Mouse (Mus musculus): ENCODE measurements at regions not wholly inside any gene's neighbourhood (a gene's known extent, or its start where the extent isn't known, plus 50 kb on each side); places are given as distances from the start of the nearest gene placed in this dataset.
A peak's percentile ranks its signal among the peaks of the same experiment; 100 is the strongest.

DNA sequence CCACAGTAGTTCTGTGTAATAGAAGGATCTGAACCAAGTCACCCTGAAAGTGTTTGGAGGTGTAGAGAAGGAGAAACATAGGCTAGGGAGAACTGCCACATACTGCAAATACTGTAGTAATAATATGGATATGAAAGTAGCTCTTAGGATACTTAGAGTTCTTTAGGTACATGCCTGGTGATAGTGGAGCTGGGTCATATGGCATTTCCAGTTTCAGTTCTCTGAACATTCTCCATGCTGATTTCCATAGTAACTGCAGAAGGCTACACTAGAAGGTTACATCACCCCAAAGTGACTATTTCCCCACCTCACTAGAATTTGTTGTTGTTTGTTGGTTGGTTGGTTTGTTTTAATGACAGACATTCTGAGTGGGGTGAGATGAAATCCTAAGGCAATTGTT is 253.2 kb upstream of the Kdm8 start:
- no peak for DNase-seq (ENCODE audit: low spot score in 2 of 2)
- intact Hi-C loops (cut with DNase I), result no loop called here

DNA sequence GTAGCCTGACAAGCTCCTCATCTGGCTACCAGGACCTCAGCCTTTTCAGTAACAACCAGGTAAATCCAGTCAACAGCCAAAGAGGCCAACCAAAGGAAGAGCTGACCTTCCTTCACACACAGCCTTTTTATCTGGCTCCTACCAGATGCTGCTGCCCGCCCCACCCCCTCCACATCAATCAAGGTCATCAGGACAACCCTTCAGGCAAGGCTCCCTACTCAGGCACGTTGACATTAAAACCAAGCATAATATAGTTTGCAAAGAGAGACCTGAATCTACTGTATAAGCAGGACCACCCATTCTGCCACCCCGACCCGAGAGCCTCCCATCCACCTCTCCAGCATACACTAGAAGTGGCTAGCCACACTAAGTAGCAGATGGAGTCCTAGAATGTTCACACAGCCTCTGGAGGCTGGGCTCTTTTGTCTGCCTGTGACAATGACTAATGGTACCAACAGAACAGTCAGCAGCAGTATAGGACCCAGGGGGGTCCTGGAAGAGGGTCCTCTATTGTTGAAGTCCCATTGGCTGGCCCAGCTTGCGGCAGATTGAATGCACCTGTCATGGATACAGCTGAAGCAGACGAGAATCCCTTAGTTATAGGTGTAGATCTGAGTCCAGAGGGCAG is 233.0 kb upstream of the Kdm8 start:
- no peak for DNase-seq (ENCODE audit: low spot score in 2 of 2)
- intact Hi-C loops (cut with DNase I), result no loop called here

DNA sequence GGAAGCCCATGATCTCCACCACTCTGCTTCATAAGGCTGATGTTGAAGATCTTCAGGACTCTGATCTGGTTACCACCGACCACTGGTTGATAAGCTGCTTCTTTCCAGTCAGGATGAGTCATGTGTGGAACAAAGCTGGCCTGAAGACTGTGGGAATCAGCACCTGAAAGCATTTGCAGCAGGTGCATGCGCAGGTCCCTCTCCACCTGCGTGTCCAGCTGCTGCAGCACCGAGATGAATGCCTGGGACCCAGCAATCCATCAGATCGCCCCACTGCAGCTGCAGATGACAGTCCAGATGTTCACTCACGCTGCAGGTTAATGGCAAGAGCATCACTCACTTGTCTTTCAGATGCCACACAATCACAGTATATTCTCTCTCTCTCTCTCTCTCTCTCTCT is 230.4 kb upstream of the Kdm8 start:
- no peak for DNase-seq (ENCODE audit: low spot score in 2 of 2)
- intact Hi-C loops (cut with DNase I), result no loop called here

DNA sequence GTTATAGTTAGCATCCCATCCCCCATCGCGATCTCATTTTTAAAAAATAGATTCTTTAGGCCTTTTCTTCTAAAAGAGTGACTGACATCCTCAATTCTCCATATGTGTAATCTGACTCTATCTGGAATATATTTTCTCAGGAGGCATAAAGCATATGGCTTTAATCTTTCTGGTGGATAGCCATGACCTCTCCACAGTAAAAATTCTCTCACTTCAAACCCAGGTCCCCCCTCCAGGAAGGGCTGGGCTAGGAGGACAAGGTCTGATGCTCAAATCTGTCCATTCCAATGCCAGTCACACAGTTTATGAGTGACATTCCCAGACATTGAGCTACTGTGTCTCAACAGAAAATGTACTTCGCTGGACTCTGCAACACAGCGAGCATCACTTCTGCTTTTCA is 226.8 kb upstream of the Kdm8 start:
- no peak for DNase-seq (ENCODE audit: low spot score in 2 of 2)
- intact Hi-C loops (cut with DNase I), result no loop called here

DNA sequence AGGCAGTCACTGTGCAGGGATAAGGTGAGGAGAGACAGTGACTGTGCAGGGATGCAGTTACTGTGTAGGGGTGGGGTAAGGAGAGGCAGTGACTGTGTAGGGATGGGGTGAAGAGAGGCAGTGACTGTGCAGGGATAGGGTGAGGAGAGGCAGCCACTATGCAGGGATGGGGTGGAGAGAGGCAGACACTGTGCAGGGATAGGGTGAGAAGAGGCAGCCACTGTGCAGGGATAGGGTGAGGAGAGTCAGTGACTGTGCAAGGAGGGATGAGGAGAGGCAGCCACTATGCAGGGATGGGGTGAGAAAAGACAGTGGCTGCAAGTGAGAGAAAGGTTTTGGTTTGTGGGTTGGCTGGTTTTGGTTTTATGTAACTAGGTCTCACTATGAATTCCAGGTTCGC is 221.8 kb upstream of the Kdm8 start:
- intact Hi-C loops (cut with DNase I), result no loop called here
- DNase-seq (ENCODE audit: low spot score in 2 of 2), result no peak

DNA sequence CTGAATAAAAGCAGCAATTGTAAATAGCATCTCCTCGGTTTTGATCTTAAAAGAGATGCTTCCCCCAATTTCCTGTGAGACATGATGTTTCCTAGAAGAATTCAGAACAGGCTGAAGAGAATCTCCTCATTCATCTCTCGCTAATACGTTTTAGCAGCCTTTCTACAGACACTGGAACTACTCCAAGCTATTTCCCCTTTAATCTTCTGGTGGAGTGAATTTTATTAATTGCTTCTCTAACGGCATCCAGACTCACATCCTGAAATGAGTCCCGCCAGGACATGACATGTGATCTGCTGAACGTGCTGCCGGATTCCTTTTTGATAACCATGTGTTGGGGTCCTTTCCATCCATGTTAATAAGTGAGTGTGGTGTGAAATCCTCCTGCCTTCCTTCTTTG is 209.6 kb upstream of the Kdm8 start:
- DNase-seq (ENCODE audit: low spot score in 2 of 2), result no peak
- intact Hi-C loops (cut with DNase I), result no loop called here

DNA sequence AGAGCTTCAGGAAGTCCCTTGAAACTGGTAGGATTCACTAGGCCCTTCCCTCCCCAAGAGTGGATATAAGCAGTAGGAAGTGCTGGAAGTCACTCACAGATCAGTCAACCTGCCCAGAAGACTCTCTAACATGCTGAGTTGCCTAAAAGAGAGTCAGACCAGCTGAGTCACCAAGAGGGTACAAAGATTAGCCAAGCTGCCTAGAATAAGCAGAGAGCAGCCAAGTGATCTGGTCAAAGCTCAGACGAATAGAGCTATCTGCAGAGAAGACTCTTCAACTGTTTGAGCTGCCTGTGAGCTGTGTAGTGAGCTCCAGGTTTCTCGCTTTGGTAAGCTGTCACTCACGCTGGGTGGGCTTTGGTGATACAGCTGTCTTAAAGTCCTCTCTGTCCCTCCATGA is 207.4 kb upstream of the Kdm8 start:
- DNase-seq (ENCODE audit: low spot score in 2 of 2), result no peak
- intact Hi-C loops (cut with DNase I), result no loop called here

DNA sequence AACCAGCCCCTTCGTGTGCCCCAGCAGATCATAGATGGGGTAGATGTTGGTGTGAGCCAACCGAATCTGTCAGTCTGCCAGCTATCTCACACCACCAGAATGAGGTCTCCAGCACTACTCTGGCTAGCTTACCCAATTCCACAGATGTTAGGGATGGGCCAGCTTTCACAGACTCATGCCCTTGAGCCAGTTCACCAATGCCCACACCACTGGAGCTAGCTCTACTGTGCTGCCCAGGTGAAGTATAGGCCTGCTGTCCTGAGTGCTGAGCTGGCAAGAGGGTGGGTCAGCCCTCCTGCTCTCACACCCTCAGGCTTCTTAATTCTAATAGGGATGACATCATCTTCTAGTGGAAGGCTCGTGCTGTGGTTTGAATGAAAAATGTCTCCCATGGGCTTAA is 201.5 kb upstream of the Kdm8 start:
- intact Hi-C loops (cut with DNase I), result no loop called here
- DNase-seq (ENCODE audit: low spot score in 2 of 2), result no peak

DNA sequence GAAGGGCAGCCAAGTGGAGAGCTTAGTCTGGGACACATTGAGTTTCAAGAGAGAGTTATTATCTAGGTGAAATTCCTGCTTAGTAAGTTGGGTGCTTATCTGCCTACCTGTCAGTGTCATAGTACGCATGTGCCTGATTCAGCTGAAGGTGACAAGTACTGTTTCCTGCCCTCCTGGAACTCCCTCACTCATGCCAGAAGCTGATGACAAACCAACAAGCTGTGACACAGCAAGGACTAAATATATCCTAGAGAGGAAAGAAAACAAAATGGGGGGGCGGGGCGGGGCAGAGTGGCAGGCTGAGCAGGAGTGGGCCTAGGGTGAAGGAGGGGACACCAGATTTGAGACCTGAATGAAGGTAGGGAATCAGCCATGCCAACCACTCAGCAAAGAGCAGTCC is 196.1 kb upstream of the Kdm8 start:
- DNase-seq (ENCODE audit: low spot score in 2 of 2), result no peak
- intact Hi-C loops (cut with DNase I), result no loop called here

DNA sequence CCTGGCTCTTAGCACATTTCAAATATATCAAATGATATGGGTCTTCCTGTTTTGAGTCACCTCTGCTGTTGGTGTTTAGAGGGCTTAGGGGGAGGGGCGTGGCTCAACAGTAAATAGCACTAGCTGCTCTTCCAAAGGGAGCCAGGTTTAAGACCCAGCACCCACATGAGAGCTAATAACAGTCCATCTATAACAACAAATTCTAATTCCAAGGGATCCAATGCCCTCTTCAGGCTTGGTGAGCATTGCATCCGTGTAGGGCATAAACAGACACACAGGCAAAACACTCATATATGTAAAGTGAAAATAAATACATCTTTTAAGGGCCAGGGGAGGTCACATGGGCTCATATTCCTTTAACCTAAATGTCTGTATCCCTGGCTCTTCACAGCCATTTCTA is 194.1 kb upstream of the Kdm8 start:
- DNase-seq (ENCODE audit: low spot score in 2 of 2), result no peak
- intact Hi-C loops (cut with DNase I), result no loop called here

DNA sequence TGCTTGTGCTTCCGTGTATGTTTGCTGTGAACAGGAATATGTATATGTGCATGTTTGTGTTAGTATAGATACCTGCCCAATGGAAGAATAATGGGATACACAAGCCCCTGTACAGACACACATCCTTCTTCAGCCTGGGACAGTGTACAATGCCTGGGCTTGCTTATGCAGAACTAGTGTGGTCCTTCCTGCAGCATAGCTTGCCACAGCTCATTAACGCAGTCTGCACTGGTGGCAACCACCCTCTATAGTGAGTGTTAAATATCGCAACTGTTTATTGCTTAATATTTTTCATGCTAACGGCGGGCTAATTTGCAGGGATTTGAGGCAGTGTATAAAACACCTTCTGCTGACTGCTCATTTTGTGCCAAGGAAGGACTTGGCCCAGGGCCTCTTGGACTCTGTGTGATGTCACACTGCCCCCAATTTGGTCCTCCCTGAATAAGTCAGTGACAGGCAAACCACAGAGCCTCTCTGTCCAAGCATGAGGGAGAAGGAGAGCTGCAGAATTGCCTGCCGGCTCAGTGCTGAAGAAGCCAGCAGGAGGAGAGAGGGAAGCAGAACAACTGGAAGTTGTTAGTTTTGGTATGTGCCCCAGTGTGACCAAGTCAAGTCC is 193.4 kb upstream of the Kdm8 start:
- intact Hi-C loops (cut with DNase I), result no loop called here

DNA sequence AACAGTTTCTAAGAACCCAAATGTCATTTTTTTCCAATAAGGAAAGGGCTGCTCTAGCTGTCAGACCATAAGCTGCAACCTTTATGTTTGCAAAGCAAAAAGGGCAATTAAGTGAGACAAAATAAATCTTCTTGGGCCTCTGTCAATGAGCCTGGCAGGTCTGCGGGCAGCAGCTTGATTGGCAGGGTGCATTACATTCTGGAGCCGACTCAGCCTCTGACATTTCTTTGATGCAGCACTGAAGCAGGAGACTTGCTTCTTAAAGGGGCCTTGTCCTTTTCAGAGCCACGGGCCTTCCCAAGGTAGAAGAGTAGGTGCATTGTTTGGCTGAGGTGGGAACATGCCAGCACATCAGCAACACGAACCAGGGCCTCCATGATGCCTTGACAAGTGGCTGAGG is 190.2 kb upstream of the Kdm8 start:
- intact Hi-C loops (cut with DNase I), result no loop called here
- no peak for DNase-seq (ENCODE audit: low spot score in 2 of 2)

More for the DNA sequence above, 193.4 kb upstream of the Kdm8 start:
- DNase-seq (ENCODE audit: low spot score in 2 of 2), result no peak

DNA sequence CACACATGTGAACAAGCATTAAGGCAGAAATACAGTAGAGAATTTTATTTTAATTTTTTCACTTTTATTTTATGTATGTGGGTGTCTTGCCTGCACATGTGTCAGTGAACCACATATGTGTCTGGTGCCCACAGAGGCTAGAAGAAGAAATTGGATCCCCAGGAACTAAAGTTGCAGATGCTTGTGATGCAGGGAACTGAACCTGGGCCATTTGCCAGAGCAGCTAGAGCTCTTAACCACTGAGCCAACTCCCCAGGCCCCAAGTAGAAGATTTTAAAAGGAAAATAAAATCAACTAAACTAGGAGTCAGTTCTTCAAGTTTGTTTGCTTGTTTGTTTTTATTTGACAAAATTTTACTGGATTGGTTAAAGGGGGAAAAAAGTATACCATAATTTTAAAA is 185.5 kb upstream of the Kdm8 start:
- intact Hi-C loops (cut with DNase I), result no loop called here
- peak in 1 of 2 experiments; percentile 12 for DNase-seq (ENCODE audit: low spot score in 2 of 2)

DNA sequence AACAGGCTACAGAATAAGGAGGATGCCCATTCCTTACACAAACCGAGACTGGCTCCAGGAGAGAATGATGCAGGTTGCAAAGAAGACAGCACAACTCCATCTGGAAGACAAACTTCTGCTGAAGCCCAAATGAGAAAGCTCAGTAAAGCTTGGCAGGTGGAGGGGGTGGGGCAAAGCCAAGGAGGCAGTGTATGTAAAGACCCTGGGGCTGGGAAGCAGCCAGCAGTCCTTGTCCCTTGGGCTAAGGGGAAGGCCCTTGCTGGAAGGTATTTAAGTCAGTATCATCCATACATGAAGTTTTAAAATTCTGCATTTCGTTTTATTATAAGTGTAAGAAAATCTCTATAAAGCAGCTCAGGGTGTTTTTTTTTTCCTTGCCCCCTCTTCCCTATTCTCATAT is 182.3 kb upstream of the Kdm8 start:
- no peak for DNase-seq (ENCODE audit: low spot score in 2 of 2)
- intact Hi-C loops (cut with DNase I), result no loop called here

DNA sequence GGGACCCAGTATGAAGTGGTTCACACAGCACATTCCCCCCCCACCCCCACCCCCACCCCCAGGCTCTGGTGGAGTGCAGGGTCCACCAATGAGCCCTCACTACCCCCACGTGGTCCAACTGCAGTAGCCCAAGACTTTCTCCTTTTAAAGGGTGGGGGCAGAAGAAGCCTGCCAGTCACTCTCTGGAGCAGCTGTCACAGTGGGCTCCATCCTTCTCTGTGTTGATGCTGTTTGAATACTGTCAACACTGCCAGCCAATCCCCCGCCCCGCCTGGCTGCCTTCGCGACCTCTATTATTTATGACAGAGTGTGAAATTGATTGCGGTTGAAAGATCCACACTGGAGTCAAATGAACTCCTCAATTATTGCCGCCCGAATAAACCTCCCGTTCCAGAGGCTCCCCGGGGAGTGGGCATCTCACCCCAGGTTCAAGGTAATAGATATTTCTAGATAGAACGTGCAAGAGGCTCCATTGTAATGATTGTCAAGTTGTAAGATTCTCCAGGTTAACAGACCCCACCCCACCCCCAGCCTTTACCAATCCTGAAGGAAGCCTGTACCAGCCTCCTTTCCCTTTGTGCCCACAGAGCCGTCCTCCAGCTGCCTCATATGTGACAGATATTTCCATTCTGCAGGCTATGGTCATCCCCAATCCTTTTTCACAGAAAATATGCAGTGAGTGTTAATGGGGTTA is 181.7 kb upstream of the Kdm8 start:
- DNase-seq (ENCODE audit: low spot score in 2 of 2), result no peak
- intact Hi-C loops (cut with DNase I), result no loop called here

DNA sequence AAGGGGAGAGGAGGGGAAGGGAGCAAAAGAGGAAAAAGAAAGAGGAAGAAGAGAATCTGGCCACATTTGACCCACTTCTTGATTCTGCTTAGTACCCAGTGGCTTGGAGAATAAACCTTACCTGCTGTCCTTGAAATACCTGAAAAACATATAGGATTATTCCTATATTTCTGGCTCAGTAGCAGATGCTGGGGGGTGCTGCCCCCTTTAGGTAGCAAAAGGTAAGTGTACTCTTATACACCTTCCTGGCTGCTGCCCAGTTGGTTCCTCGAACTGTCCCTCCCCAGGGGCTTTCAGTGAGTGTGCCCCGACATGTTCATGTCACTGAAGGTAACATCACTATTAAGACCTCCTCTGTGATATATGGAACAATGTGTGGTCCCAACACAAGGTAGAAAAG is 180.7 kb upstream of the Kdm8 start:
- no peak for DNase-seq (ENCODE audit: low spot score in 2 of 2)
- intact Hi-C loops (cut with DNase I), result no loop called here

DNA sequence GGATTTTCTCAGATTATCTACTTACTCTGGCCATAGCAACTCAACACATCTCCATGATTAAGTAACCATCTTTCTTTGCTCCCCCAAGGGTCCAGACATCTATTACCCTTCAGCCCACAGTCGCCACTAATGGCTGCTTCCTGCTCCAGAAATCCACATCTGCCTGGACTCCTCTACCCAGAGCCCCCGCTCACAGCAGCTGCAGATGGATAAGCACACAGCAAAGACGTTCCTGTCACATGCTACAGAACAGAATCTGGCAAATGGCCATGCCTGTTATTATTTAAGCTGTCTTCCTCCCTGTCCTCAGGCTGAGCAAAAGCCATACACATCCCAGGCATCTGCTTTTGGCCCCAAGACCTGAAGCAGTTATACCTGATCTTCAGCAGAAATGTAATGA is 173.8 kb upstream of the Kdm8 start:
- DNase-seq (ENCODE audit: low spot score in 2 of 2), result no peak
- intact Hi-C loops (cut with DNase I), result no loop called here

DNA sequence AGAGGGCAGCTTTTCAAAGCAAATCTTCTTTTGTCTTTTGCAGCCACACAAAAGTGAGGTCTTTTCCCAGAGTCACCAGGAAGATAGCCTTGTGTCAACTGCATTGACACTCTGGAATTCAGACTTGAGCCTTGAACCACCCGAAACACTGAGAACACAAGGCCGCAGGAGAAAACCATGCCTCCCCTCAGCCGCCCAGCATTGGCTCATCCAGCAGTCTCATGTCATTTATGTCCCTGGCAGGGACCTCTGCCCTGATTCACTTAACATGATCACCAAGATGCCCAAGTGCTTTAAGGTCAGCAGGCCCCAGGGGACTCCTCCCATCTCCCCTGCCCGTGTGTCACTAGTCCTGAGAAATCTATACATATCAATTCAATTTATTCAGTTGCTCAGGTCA is 173.1 kb upstream of the Kdm8 start:
- no peak for DNase-seq (ENCODE audit: low spot score in 2 of 2)
- intact Hi-C loops (cut with DNase I), result no loop called here

DNA sequence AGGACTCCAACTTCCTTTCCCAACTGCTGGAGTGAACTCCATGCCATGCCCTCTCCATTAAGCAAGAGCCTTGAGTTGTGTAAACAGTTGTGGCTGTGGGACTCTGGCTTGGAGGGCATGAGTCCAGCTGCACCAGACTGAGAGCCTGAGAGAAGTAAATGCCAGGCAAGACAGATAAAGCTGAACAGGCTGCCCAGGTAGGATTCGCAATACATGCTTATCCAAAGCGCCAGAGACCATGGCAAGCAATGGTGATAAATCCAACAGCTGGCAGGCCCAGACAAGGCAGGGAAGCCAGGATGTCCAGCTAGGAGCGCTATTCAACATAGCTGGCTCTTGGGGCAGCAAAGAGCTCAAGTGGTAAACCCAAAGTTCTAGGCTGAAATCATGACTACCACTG is 163.1 kb upstream of the Kdm8 start:
- intact Hi-C loops (cut with DNase I), result no loop called here
- DNase-seq (ENCODE audit: low spot score in 2 of 2), result no peak

DNA sequence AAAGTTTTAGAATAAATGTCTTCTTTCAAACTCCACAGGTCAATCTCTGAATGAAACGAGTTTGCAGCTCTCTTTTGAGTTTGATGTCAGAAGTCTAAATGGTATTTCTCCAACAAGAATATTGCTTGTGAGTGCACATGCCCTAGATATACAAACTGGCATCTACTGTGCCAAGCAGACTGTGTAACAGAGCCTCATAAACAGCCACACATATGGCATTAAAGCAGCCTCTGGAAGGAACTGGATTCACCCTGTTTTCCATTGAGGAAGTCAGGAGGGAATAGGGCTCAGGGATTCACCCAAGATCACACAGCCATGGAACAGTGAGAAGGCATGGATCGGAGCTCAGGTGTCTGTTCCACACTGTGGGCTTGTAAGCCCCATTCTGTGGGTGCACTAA is 149.2 kb upstream of the Kdm8 start:
- intact Hi-C loops (cut with DNase I), result no loop called here
- DNase-seq (ENCODE audit: low spot score in 2 of 2), result no peak

DNA sequence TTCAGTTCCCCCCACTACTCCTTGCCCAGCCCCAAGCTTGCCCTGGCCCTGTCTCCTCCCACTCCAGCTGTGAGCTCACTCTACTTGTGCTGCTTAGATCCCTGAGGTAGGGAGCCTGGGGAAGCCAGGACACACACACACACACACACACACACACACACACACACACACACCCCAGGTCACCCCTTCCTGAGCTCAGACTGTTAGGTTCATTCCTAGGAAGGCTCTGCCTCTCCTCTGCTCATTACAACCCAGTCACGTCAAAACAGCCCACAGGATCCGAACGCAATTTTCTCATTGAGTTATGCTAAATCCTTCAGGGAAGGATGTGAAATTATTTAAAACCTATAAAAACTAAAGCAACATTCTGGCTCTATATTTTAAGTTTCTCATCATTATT is 136.0 kb upstream of the Kdm8 start:
- intact Hi-C loops (cut with DNase I), result no loop called here
- DNase-seq (ENCODE audit: low spot score in 2 of 2), result no peak
